Mouse (Mus musculus): ENCODE results near the gene Tcp11. TPM values are rescaled to one million over a fixed set of nuclear protein-coding genes. Genes with fewer than 3 reads are reported as not detected.
A peak's percentile ranks its signal among the peaks of the same experiment; 100 is the strongest.

Gene Tcp11
- total RNA-seq (2014; fragmentation: Nextera tagmentation) (2.2 TPM in 1 of 2 replicates, not detected in the other), total RNA-seq (2017) (0.09 and 0.50 TPM in 2 replicates)

- ATAC-seq (replicated peaks; ENCODE audit: low FRiP score, low TSS enrichment, poor library complexity, severe bottlenecking) = peak; percentile 69
These were observed at the start of gene Tcp11 for GRCm38 (mm10) chr17:28080045-28080816. TSS of gene Tcp11 (minus strand) at chr17:28080639.

- ATAC-seq (replicated peaks; ENCODE audit: low FRiP score, low TSS enrichment, poor library complexity, severe bottlenecking) = no peak
These were observed 49.4 kb upstream of the Tcp11 start for GRCm38 (mm10) chr17:28129796-28130195.

GRCm38 (mm10) chr17:28124368-28124767, 43.9 kb upstream of the Tcp11 start:
- no peak for ATAC-seq (replicated peaks; ENCODE audit: low FRiP score, low TSS enrichment, poor library complexity, severe bottlenecking)

GRCm38 (mm10) chr17:28123627-28124026, 43.2 kb upstream of the Tcp11 start:
- ATAC-seq (replicated peaks; ENCODE audit: low FRiP score, low TSS enrichment, poor library complexity, severe bottlenecking) = no peak

- ATAC-seq (replicated peaks; ENCODE audit: low FRiP score, low TSS enrichment, poor library complexity, severe bottlenecking) = no peak
These were observed 42.5 kb upstream of the Tcp11 start for GRCm38 (mm10) chr17:28122949-28123348.

- no peak for ATAC-seq (replicated peaks; ENCODE audit: low FRiP score, low TSS enrichment, poor library complexity, severe bottlenecking)
These were observed 40.0 kb upstream of the Tcp11 start for GRCm38 (mm10) chr17:28120460-28120859.

- ATAC-seq (replicated peaks; ENCODE audit: low FRiP score, low TSS enrichment, poor library complexity, severe bottlenecking) = no peak; the same call in 1 of the 2 replicates
These were observed 37.2 kb upstream of the Tcp11 start for GRCm38 (mm10) chr17:28117451-28118209.

GRCm38 (mm10) chr17:28116335-28116734, 35.9 kb upstream of the Tcp11 start:
- no peak for ATAC-seq (replicated peaks; ENCODE audit: low FRiP score, low TSS enrichment, poor library complexity, severe bottlenecking)

GRCm38 (mm10) chr17:28112266-28112665, 31.8 kb upstream of the Tcp11 start:
- ATAC-seq (replicated peaks; ENCODE audit: low FRiP score, low TSS enrichment, poor library complexity, severe bottlenecking) = no peak

- no peak for ATAC-seq (replicated peaks; ENCODE audit: low FRiP score, low TSS enrichment, poor library complexity, severe bottlenecking)
These were observed 26.8 kb upstream of the Tcp11 start for GRCm38 (mm10) chr17:28107275-28107674.

- no peak for ATAC-seq (replicated peaks; ENCODE audit: low FRiP score, low TSS enrichment, poor library complexity, severe bottlenecking)
These were observed 25.9 kb upstream of the Tcp11 start for GRCm38 (mm10) chr17:28106352-28106751.

GRCm38 (mm10) chr17:28104416-28104815, 24.0 kb upstream of the Tcp11 start:
- ATAC-seq (replicated peaks; ENCODE audit: low FRiP score, low TSS enrichment, poor library complexity, severe bottlenecking) = no peak

- ATAC-seq (replicated peaks; ENCODE audit: low FRiP score, low TSS enrichment, poor library complexity, severe bottlenecking) = no peak
These were observed 21.5 kb upstream of the Tcp11 start for GRCm38 (mm10) chr17:28101902-28102319.

GRCm38 (mm10) chr17:28101284-28101887, 20.9 kb upstream of the Tcp11 start:
- no peak for ATAC-seq (replicated peaks; ENCODE audit: low FRiP score, low TSS enrichment, poor library complexity, severe bottlenecking)

GRCm38 (mm10) chr17:28100669-28101068, 20.2 kb upstream of the Tcp11 start:
- no peak for ATAC-seq (replicated peaks; ENCODE audit: low FRiP score, low TSS enrichment, poor library complexity, severe bottlenecking)

- ATAC-seq (replicated peaks; ENCODE audit: low FRiP score, low TSS enrichment, poor library complexity, severe bottlenecking) = no peak
These were observed 18.6 kb upstream of the Tcp11 start for GRCm38 (mm10) chr17:28099086-28099485.

- no peak for ATAC-seq (replicated peaks; ENCODE audit: low FRiP score, low TSS enrichment, poor library complexity, severe bottlenecking)
These were observed 16.9 kb upstream of the Tcp11 start for GRCm38 (mm10) chr17:28097308-28097707.

- ATAC-seq (replicated peaks; ENCODE audit: low FRiP score, low TSS enrichment, poor library complexity, severe bottlenecking) = no peak
These were observed 16.0 kb upstream of the Tcp11 start for GRCm38 (mm10) chr17:28096418-28096817.

GRCm38 (mm10) chr17:28093837-28094236, 13.4 kb upstream of the Tcp11 start:
- ATAC-seq (replicated peaks; ENCODE audit: low FRiP score, low TSS enrichment, poor library complexity, severe bottlenecking) = no peak

- ATAC-seq (replicated peaks; ENCODE audit: low FRiP score, low TSS enrichment, poor library complexity, severe bottlenecking) = no peak
These were observed 11.9 kb upstream of the Tcp11 start for GRCm38 (mm10) chr17:28092297-28092696.
